Mouse (Mus musculus): ENCODE measurements around the gene Map1a.

- TF ChIP-seq GATA1 (IDR thresholded peaks at IDR 0.05; ENCODE audit: low read length) (no peak), TAL1 (IDR thresholded peaks at IDR 0.05; ENCODE audit: low read length) (no peak)
Measured at GRCm38 (mm10) chr2:121295608-121296571, 6.5 kb downstream of the Map1a start.
